Mouse (Mus musculus): ENCODE measurements at regions not wholly inside any gene's neighbourhood (a gene's known extent, or its start where the extent isn't known, plus 50 kb on each side); places are given as distances from the start of the nearest gene placed in this dataset.
A peak's percentile ranks its signal among the peaks of the same experiment; 100 is the strongest.

GRCm38 (mm10) chr5:119361406-119362044, 308.9 kb upstream of the Tbx3 start:
- no peak for DNase-seq

DNA sequence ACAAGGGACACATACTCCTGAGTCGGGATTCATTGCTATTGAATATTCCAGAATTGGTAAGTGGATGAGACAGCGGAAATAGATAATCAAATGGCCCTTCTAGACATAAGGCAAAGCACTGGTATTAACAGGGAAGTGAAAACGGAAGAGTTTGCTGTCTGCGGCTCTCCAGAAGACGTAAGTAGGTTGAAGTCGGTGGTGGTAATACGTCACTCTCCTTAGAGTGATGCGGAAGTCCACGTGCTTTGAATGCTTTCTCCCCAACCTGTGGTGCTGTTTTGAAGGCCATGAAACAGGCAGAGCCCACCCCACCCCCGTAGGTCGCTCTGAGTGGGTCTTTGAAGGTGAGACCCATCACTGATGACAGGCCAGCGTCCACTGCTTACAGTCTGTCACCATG, 308.0 kb upstream of the Tbx3 start:
- DNase-seq, result no peak

- DNase-seq, result no peak
Measured at GRCm38 (mm10) chr5:119364250-119364649, 306.2 kb upstream of the Tbx3 start.

- DNase-seq, result no peak
Measured at GRCm38 (mm10) chr5:119365157-119365556, 305.3 kb upstream of the Tbx3 start.

DNA sequence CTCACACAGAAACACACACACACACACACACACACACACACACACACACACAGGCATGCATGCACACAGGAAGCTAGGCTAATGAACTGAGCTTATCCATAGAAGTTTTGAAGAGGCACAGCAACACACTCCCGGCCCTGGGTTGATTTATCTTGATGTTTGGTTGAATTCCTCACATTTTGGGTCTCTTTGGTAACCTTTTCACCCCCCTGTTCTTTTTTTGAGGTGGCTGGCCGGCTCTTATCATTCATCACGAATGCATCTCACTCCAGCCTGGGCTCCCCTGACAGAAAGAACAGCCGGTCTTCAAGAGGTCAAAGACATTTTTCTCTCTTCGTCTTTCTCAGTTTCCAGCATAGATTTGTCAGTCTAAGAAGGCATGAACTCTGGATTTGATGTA, 304.2 kb upstream of the Tbx3 start:
- no peak for DNase-seq

DNA sequence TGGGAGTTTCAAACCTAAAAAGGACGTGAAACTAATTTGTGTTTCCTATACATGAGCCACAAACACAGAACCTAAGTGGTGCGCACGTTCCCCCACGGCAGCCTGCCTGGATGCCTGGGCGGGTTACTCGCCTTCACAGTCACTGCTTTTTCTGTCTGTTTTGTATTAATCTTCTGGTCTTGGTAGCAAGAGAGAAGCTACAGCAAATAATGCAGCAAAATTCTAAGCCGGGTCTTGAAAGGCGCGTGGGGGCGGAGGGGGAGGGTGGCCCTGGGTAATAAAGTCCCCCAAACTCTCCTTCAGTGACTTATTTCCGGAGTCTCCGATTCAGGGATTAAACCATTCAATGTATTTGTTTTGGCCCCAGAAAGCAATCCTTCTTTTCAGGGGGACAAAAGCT, 300.0 kb upstream of the Tbx3 start:
- no peak for DNase-seq

- no peak for DNase-seq
Measured at GRCm38 (mm10) chr5:119370931-119371330, 299.5 kb upstream of the Tbx3 start.

DNA sequence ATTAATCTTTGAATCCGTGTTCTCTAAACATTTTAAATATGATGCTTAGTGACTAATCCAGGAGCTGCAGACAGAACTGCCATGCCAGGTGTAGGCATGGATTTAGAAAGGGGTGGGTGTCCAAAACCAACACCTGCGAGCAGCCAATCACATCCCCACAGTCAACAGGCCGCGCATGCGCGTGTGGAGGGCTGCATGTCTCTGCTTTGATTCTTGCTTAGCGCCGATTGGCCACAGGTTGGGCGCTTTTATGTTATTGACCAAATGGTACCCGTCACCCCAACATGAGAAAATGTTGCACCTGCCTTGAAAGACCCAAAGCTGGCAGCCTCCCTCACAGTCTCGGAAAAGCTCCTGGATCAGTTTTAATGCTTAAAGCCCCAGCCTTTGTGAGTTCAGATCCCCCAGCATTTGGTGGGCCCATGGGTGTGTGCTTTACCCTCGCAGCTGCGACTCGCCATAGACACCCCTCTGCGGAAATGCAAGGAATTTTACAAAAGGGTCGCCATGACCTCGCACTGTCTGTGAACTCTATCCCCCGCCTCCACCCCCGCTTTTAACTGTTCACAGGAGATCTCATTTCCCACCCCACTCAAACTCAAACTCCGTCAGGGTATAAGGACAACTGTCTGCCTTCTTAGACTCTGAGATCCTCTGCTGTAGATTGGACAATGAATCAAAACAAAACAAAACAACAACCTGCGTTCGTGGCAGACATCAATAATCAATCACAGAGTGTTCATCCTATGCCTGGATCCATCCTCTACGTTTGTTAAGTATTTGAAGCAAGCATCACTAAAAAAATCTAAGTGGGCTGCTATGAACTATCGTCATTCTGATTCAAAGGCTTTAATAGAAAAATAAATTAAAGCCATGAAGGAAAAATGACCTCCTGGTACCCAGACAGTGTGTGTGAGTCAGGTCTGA, 296.4 kb upstream of the Tbx3 start:
- DNase-seq, result no peak

- no peak for DNase-seq
Measured at GRCm38 (mm10) chr5:119374861-119375260, 295.6 kb upstream of the Tbx3 start.

- peak; percentile 5 for DNase-seq
Measured at GRCm38 (mm10) chr5:119378261-119378660, 292.2 kb upstream of the Tbx3 start.

GRCm38 (mm10) chr5:119379915-119380432, 290.5 kb upstream of the Tbx3 start:
- DNase-seq, result no peak

DNA sequence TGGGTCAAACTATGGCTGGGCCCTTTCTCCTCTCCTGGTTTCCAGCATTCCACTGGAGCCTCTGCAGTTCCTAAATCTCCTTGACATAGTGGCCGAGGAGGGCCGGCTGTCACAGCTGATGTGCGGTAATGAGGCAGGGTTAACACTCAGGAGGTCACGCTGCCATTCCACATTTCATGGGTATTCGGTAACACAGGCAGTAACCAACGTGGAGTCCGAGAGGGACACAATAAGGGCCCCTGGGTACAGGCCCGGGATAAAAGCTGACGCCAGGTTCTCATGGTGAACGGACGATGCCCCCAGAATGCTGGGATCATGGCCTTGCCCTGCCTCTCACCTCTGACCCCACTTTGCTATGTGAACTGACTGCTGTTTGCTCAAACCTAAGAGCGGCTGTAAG, 289.0 kb upstream of the Tbx3 start:
- DNase-seq, result no peak

GRCm38 (mm10) chr5:119385506-119385905, 285.0 kb upstream of the Tbx3 start:
- DNase-seq, result no peak

DNA sequence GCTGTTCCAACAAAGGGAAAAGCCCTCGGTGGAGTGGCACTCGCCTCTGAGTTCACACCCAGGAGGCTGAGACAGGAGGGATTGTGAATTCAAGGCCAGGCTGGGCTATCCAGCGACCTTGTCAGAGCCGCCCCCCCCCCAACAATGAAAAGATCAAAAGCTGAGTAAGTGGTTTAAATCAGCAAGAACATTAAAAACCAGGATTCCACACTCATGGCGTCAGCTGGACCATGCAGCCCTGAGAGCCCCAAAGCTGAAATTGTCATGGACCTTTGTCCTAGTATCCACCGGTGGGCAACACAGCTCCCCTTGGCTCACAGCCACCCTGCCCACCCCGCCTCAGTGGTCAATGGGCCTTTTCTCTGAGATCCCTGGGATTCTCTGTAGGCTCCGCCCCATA, 283.6 kb upstream of the Tbx3 start:
- no peak for DNase-seq

DNA sequence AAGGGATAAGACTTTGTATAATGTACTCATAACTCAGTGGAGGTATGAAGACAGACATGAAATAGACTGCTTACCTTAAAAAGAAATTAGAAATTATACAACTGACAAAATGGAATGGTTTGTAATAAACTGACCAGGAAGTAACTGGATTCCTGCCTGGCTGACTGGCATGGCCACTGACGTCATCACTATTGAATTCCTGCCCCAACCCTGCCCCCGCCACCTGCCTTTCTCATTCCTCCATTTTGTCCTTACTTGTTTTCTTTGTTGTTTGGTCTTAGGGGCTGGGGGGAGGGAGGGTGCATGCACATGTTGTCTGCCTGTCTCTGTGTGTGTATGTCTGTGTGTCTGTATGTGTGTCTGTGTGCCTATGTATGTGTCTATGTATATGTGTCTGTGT, 283.2 kb upstream of the Tbx3 start:
- DNase-seq, result no peak

GRCm38 (mm10) chr5:119388841-119389240, 281.6 kb upstream of the Tbx3 start:
- DNase-seq, result no peak

DNA sequence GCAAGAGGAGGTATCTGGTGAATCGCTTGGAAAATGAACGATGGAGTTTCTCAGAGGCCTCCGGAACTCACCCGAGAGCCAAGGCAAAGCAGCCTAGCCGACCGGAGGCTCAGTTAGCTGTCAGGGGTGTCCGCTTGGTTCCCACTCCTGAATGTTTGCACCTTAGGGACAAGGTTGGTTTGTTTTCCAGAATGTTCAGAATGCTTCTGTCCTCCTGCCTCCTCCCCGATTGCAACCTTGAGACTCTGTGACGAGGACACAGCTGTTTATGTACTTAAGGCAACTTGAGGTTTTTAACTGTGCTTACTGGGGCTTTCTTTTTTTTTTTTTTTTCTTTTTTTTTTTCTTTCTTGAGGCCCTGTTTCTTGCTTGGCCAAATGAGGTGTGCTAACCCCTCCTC, 281.1 kb upstream of the Tbx3 start:
- DNase-seq, result no peak

DNA sequence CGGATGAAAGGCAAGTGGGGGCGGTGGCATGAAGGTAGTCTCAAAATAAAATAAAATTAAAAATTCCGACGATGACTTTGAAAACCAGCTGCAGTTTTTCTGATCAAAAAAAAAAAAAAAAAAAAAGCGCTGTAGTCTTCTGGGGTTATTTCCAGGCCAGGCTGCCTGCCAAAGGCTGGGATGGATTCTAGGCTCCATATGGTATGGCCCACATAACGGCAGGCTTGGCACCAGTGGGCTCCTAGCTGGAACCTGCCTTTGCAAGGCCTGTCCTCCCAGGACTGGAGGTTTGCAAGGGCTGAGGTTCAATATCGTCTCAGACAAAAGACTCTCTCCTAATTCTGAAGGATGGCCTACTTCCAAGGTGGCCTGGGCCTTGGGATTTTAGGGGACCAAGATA, 280.6 kb upstream of the Tbx3 start:
- no peak for DNase-seq

DNA sequence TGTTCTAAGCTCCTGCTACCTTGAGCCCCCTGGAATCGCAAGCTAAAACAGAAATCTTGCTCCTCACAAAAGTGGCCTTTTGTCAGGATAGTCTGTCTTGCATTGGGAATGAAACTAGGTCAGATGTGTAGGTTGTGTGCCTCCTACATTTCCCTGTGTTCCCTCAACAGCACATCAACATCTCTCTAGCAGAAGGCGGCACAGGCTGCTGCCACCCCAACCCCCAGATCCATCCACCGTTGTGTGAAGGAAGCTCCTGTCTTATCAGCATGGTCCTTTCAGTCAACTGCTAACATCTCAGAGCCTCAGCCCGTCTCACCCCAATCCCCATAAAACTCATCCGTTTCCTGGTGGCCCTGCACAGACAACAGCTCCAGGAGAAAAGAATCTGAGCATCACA, 272.0 kb upstream of the Tbx3 start:
- no peak for DNase-seq

DNA sequence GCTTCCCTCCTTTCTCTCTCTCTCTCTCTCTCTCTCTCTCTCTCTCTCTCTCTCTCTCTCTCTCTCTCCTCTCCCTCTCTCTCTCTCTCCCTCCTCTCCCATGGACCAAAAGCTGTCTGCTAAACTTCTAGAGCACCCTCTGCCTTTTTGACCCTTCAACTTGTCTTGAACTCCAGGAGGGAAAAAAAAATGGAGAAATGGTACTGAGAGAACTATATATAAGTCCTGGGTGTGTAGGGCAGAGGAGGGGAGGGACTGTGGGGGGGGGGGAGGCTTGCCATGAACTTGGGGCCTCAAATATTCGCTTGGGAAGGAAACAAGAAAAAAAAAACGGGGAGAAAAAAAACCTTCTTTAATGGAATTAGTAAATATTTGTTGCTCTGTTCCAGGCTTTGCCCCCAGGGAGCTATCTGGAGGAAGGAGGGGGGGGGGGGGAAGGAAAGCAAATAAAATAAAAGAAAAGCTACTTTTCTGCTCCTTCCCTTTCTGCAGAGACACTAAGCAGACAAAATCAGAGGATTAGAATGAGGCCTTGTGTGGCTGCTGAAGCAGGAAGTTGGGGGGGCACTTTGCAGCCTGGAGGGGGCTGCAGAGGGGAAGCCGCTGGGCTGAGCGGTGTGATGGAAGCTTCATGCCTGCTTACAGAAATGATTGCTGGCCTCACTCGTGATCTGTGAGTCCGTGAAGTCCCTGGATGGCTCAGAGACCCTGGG, 270.1 kb upstream of the Tbx3 start:
- no peak for DNase-seq

- DNase-seq, result no peak
Measured at GRCm38 (mm10) chr5:119401915-119402314, 268.6 kb upstream of the Tbx3 start.

DNA sequence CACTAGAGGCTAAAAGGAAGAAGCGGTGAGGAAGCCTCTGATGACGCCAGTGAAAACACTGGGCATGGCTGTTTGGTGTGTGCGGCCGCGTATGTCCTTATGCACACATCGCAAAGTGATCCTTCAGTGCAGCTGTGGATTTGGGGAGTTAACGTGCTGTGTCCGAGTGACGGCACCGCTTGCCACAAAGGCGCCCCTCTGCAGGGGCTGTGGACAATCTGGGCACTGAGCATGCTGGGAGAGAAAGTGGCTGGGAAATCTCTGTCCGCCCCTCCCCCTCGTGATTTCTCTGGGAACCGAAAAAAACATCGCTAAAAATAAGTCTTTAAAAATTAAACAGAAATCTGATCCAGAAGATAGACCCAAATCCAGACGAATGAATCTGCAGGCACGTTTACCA, 267.8 kb upstream of the Tbx3 start:
- DNase-seq, result no peak

DNA sequence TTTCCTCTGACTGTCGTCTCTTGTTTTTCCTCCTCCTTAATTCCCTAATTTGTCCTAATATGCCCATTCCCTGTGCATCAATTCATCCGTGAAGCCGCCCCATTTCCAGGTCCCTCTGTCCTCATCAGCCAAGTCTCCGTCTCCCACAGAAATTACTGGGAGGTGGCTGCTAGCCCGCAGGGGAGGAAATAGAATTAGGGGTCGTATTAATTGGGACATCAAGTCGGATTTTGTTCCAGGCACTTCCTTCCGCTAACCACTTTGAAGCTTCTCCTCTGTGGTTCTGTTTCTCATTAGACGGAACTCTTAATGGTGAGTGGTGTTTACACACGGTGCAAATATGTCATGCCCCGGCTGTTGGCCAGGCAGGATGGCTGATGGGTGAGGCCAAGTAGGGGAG, 259.5 kb upstream of the Tbx3 start:
- DNase-seq, result no peak

DNA sequence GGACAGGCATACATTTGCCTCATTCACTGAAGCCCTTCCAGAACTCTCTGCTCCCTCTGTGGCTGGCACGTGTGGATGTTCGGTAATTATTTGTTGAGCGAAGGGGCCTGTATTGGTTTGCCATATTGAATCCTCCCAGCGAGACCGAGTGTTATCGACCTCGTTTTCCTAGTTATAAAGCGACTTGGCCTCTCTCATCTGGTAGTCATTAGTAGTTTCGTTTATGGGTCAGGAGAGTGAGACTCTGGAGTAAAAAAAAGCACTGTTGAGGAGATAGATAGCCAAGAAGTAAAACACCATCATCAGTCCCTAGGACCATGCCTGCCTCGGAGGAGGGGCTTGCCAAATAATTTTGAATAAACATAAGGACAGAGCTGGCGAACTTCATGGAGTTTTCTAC, 254.6 kb upstream of the Tbx3 start:
- no peak for DNase-seq

Data from kidney, adult 18-20 months (tissue).